8 mouse cellular contexts compared by ENCODE assay signal in genomic region chr11:60209217-60209932, GRCm38 (mm10). TPM values are rescaled to one million over a fixed set of nuclear protein-coding genes. Genes with fewer than 3 reads are reported as not detected.
DNase-seq lines count a peak whose midpoint lies in the region; ATAC-seq lines count a peak whose summit lies in the region.

No protein-coding gene starts in this region.

- no peaks in the 10 kb centered on the region for H3K27me3 ChIP-seq in heart, embryonic 15.5 days
- H3K27me3 ChIP-seq in liver, embryonic 13.5 days, result no peaks in the 10 kb centered on the region

- no peaks in the 10 kb centered on the region for H3K9me3 ChIP-seq in heart, embryonic 15.5 days (replicated peaks)
- H3K9me3 ChIP-seq in liver, embryonic 13.5 days (replicated peaks), result no peaks in the 10 kb centered on the region

- peaks cover 81% of the 10 kb centered on the region for H3K4me1 ChIP-seq in heart, embryonic 15.5 days (replicated peaks)
- H3K4me1 ChIP-seq in liver, embryonic 13.5 days (replicated peaks), result peaks cover 93% of the 10 kb centered on the region

- peak overlapping the region; percentile 55 for H3K9ac ChIP-seq in heart, embryonic 15.5 days
- peak overlapping the region; percentile 77 for H3K9ac ChIP-seq in liver, embryonic 13.5 days

- peak overlapping the region; percentile 79 for H3K4me2 ChIP-seq in heart, embryonic 15.5 days
- peak overlapping the region; percentile 92 for H3K4me2 ChIP-seq in liver, embryonic 13.5 days

- ATAC-seq in heart, embryonic 15.5 days (replicated peaks; ENCODE audit: insufficient number of reproducible peaks, insufficient read depth, low FRiP score, low read depth), result peak; percentile 71
- ATAC-seq in liver, embryonic 13.5 days (ENCODE audit: low read depth), result no peak
- ATAC-seq in activated CD4-positive, CD25-positive, alpha-beta regulatory T cell, adult 4 months, result no peak

- peak overlapping the region; percentile 94 for H3K27ac ChIP-seq in heart, embryonic 15.5 days
- peak overlapping the region; percentile 79 for H3K27ac ChIP-seq in liver, embryonic 13.5 days

- peak; percentile 60 for DNase-seq in urinary bladder, adult 18-20 months (ENCODE audit: low spot score in 2 of 2)
- no peak for DNase-seq in urinary bladder, postnatal 10 days (ENCODE audit: low spot score)
- DNase-seq in fibroblast of lung, adult 2 months (ENCODE audit: low read depth), result peak; percentile 44
- peak; percentile 86 for DNase-seq in kidney, postnatal 14 days
- no peak for DNase-seq in liver, embryonic 13.5 days
- DNase-seq in ovary, adult 18-20 months (ENCODE audit: low spot score), result peak; percentile 70

- WGBS in heart, embryonic 15.5 days, result 29% methylated on average over 7 of the region's 7 CpGs
- 42% methylated on average over 7 of the region's 7 CpGs for WGBS in liver, embryonic 13.5 days (ENCODE audit: insufficient replicate concordance)

- peaks cover 25% of the 10 kb centered on the region for H3K36me3 ChIP-seq in heart, embryonic 15.5 days
- H3K36me3 ChIP-seq in liver, embryonic 13.5 days, result peaks cover 36% of the 10 kb centered on the region

- peak overlapping the region; percentile 53 for H3K4me3 ChIP-seq in heart, embryonic 15.5 days
- H3K4me3 ChIP-seq in liver, embryonic 13.5 days (replicated peaks), result peak overlapping the region; percentile 65

RNA-seq across cellular contexts. Expression of gene Srebf1, which starts 13.0 kb away (rescaled TPM):
- polyA plus RNA-seq in heart, embryonic 15.5 days (2015; fragmentation: Nextera tagmentation; extraction: Ambion mirVana), result 36.5 and 61.1 TPM in 2 replicates
- polyA plus RNA-seq in liver, embryonic 13.5 days (2015; fragmentation: Nextera tagmentation; extraction: Ambion mirVana), result 42.2 and 44.1 TPM in 2 replicates
- polyA plus RNA-seq in activated CD4-positive, CD25-positive, alpha-beta regulatory T cell, adult 4 months (2017; shearing (Covaris generic)), result 10 to 100 TPM; 23.6 to 35.9 TPM

Comparison
In these comparisons a context has a peak if more than half of its experiments do, and no peak if none do; other contexts are left out.
1. DNase-seq: peak in urinary bladder, adult 18-20 months (2 of 2), fibroblast of lung, adult 2 months (single experiment), kidney, postnatal 14 days (single experiment) and ovary, adult 18-20 months (single experiment); none in urinary bladder, postnatal 10 days (single experiment) and liver, embryonic 13.5 days (single experiment).